Mouse (Mus musculus) spleen, adult 2 months (tissue): Measurements from ENCODE around the gene Anapc2.

Experiments
- CTCF ChIP-seq: fragments of 200-500 bp; IDR thresholded peaks from 2 replicates; pipeline ENCODE4 v1.5.1; 2011; ENCODE audit warnings: mild to moderate bottlenecking, inconsistent platforms; ENCODE audit not compliant: insufficient read depth, insufficient read length, insufficient replicate concordance; ENCODE audit errors: extremely low read depth
- POLR2A ChIP-seq: fragments of 200-500 bp; IDR thresholded peaks from 2 replicates; pipeline ENCODE4 v1.6.1; 2011; ENCODE audit warnings: low read depth, low read length, inconsistent platforms

- TF ChIP-seq CTCF: no peak
- TF ChIP-seq POLR2A: no peak
Measured at GRCm38 (mm10) chr2:25305587-25306359, 33.5 kb downstream of the Anapc2 start.
